8 mouse cellular contexts compared by ENCODE assay signal in genomic region chr7:110627099-110627482, GRCm38 (mm10). TPM values are rescaled to one million over a fixed set of nuclear protein-coding genes. Genes with fewer than 3 reads are reported as not detected.
DNase-seq lines count a peak whose midpoint lies in the region; ATAC-seq and TF ChIP-seq lines count a peak whose summit lies in the region.

No protein-coding gene starts in this region.

- peaks cover 37% of the 10 kb centered on the region for H3K27me3 ChIP-seq in kidney, embryonic 14.5 days (ENCODE audit: control insufficient read depth, insufficient read depth, low read length)
- no peaks in the 10 kb centered on the region for H3K27me3 ChIP-seq in heart, postnatal 0 days (ENCODE audit: control insufficient read depth, insufficient read depth, low read length)
- peaks cover 93% of the 10 kb centered on the region for H3K27me3 ChIP-seq in liver, embryonic 11.5 days (replicated peaks; ENCODE audit: control insufficient read depth, insufficient read depth, low read length)
- no peaks in the 10 kb centered on the region for H3K27me3 ChIP-seq in stomach, postnatal 0 days (ENCODE audit: control insufficient read depth, insufficient read depth, low read length)

- TF ChIP-seq EP300 in heart, postnatal 0 days (IDR thresholded peaks at IDR 0.05; ENCODE audit: low read depth): no peak
- TF ChIP-seq EP300 in stomach, postnatal 0 days (optimal IDR thresholded peaks at IDR 0.05): no peak

- H3K4me1 ChIP-seq in kidney, embryonic 14.5 days (ENCODE audit: control insufficient read depth, insufficient read depth, low read length): peaks cover 12% of the 10 kb centered on the region
- H3K4me1 ChIP-seq in brown adipose tissue, adult 24 weeks (ENCODE audit: control insufficient read depth, insufficient read depth, insufficient read length, low read length): peaks cover 2% of the 10 kb centered on the region; the same call in 1 of the 2 replicates
- H3K4me1 ChIP-seq in heart, postnatal 0 days (ENCODE audit: control insufficient read depth, insufficient read depth): peaks cover 44% of the 10 kb centered on the region
- peaks cover 4% of the 10 kb centered on the region; the same call in 1 of the 2 replicates for H3K4me1 ChIP-seq in liver, embryonic 11.5 days (replicated peaks; ENCODE audit: control insufficient read depth, insufficient read depth, low read length)
- peaks cover 15% of the 10 kb centered on the region for H3K4me1 ChIP-seq in stomach, postnatal 0 days (replicated peaks; ENCODE audit: control insufficient read depth, insufficient read depth)

- H3K4me3 ChIP-seq in kidney, embryonic 14.5 days (ENCODE audit: low read length): peak overlapping the region; percentile 48
- peak overlapping the region; percentile 70 for H3K4me3 ChIP-seq in brown adipose tissue, adult 24 weeks (ENCODE audit: insufficient read depth, low read depth, low read length)
- H3K4me3 ChIP-seq in heart, postnatal 0 days (ENCODE audit: low read depth, low read length): peak overlapping the region; percentile 64
- H3K4me3 ChIP-seq in liver, embryonic 11.5 days (ENCODE audit: low read depth, low read length): peak overlapping the region; percentile 46; the same call in 1 of the 2 replicates
- peak overlapping the region; percentile 54 for H3K4me3 ChIP-seq in stomach, postnatal 0 days (ENCODE audit: low read depth, low read length)

- DNase-seq in kidney, adult 8-10 months: no peak
- no peak for DNase-seq in heart, postnatal 0 days (ENCODE audit: low spot score)
- DNase-seq in liver, embryonic 11.5 days (ENCODE audit: low spot score): no peak
- no peak for DNase-seq in stomach, postnatal 0 days (ENCODE audit: low spot score)
- no peak for DNase-seq in natural killer cell, adult 2 months (ENCODE audit: low spot score in 2 of 2)
- DNase-seq in gastrocnemius, postnatal 25 days: no peak

- no peaks in the 10 kb centered on the region for H3K36me3 ChIP-seq in kidney, embryonic 14.5 days (ENCODE audit: control insufficient read depth, insufficient read depth, low read length)
- no peaks in the 10 kb centered on the region for H3K36me3 ChIP-seq in heart, postnatal 0 days (replicated peaks; ENCODE audit: control insufficient read depth, insufficient read depth, low read length)
- no peaks in the 10 kb centered on the region for H3K36me3 ChIP-seq in liver, embryonic 11.5 days (ENCODE audit: control insufficient read depth, insufficient read depth, low read length)
- H3K36me3 ChIP-seq in stomach, postnatal 0 days (ENCODE audit: control insufficient read depth, insufficient read depth, low read length): no peaks in the 10 kb centered on the region

- peak overlapping the region; percentile 83 for H3K4me2 ChIP-seq in kidney, embryonic 14.5 days (replicated peaks; ENCODE audit: low read depth, low read length)
- H3K4me2 ChIP-seq in heart, postnatal 0 days (ENCODE audit: low read depth, low read length): peak overlapping the region; percentile 94
- H3K4me2 ChIP-seq in liver, embryonic 11.5 days: peak overlapping the region; percentile 68
- H3K4me2 ChIP-seq in stomach, postnatal 0 days (replicated peaks; ENCODE audit: low read depth): peak overlapping the region; percentile 92

- no peak overlapping the region; the same call in 1 of the 2 replicates for H3K9ac ChIP-seq in kidney, embryonic 14.5 days (ENCODE audit: low read depth, low read length)
- peak overlapping the region; percentile 62; the same call in 1 of the 2 replicates for H3K9ac ChIP-seq in heart, postnatal 0 days (replicated peaks; ENCODE audit: low read depth, low read length)
- no peak overlapping the region for H3K9ac ChIP-seq in liver, embryonic 11.5 days (ENCODE audit: low read depth, low read length)
- H3K9ac ChIP-seq in stomach, postnatal 0 days (ENCODE audit: low read length): no peak overlapping the region; the same call in 1 of the 2 replicates

- no peak; the same call in 1 of the 2 replicates for TF ChIP-seq CTCF in heart, postnatal 0 days (IDR thresholded peaks at IDR 0.05; ENCODE audit: low read depth)
- TF ChIP-seq CTCF in stomach, postnatal 0 days (IDR thresholded peaks at IDR 0.05; ENCODE audit: low read depth): peak; percentile 50

- no peaks in the 10 kb centered on the region for H3K9me3 ChIP-seq in kidney, embryonic 14.5 days (ENCODE audit: control insufficient read depth, low read length)
- H3K9me3 ChIP-seq in heart, postnatal 0 days (replicated peaks; ENCODE audit: control insufficient read depth, low read length): no peaks in the 10 kb centered on the region
- H3K9me3 ChIP-seq in liver, embryonic 11.5 days (ENCODE audit: control insufficient read depth, low read length): no peaks in the 10 kb centered on the region
- H3K9me3 ChIP-seq in stomach, postnatal 0 days (ENCODE audit: control insufficient read depth, low read length): no peaks in the 10 kb centered on the region

- no peak for ATAC-seq in kidney, embryonic 14.5 days (ENCODE audit: low FRiP score, low TSS enrichment)
- no peak for ATAC-seq in heart, postnatal 0 days (ENCODE audit: insufficient read depth, low read depth)
- ATAC-seq in liver, embryonic 11.5 days (replicated peaks; ENCODE audit: low FRiP score): no peak
- no peak for ATAC-seq in stomach, postnatal 0 days (ENCODE audit: low FRiP score, low TSS enrichment)

- under 1% methylated on average over 12 of the region's 12 CpGs for WGBS in kidney, embryonic 14.5 days
- 3% methylated on average over 12 of the region's 12 CpGs for WGBS in heart, postnatal 0 days
- 3% methylated on average over 12 of the region's 12 CpGs for WGBS in liver, embryonic 11.5 days
- under 1% methylated on average over 12 of the region's 12 CpGs for WGBS in stomach, postnatal 0 days

- no peak overlapping the region for H3K27ac ChIP-seq in kidney, embryonic 14.5 days (ENCODE audit: low read depth, low read length)
- no peak overlapping the region for H3K27ac ChIP-seq in brown adipose tissue, adult 24 weeks (replicated peaks; ENCODE audit: low read depth, low read length)
- 0 out of 2 replicates have a peak overlapping the region, but pooled peaks have one; percentile 59 for H3K27ac ChIP-seq in heart, postnatal 0 days (ENCODE audit: low read depth)
- H3K27ac ChIP-seq in liver, embryonic 11.5 days (ENCODE audit: low read depth, low read length): no peak overlapping the region
- H3K27ac ChIP-seq in stomach, postnatal 0 days (replicated peaks): no peak overlapping the region

RNA-seq across cellular contexts. Expression of gene Adm, which starts 0.4 kb away (rescaled TPM):
- polyA plus RNA-seq in kidney, embryonic 14.5 days (2014; fragmentation: Nextera tagmentation; extraction: Ambion mirVana): 4.2 and 5.0 TPM in 2 replicates
- 2.2 and 3.5 TPM in 2 replicates for polyA plus RNA-seq in brown adipose tissue, adult 24 weeks (2012; ENCODE audit: insufficient read depth, insufficient read length, missing spikeins)
- 9.4 and 18.0 TPM in 2 replicates for total RNA-seq in heart, postnatal 0 days (2014; rRNA removed; ENCODE audit: low replicate concordance)
- 34.5 and 39.7 TPM in 2 replicates for polyA plus RNA-seq in heart, postnatal 0 days (2015; fragmentation: Nextera tagmentation; extraction: Ambion mirVana)
- polyA plus RNA-seq in liver, embryonic 11.5 days (2014; fragmentation: Nextera tagmentation; extraction: Ambion mirVana): 8.8 and 10.6 TPM in 2 replicates
- polyA plus RNA-seq in stomach, postnatal 0 days (2015; fragmentation: Nextera tagmentation; extraction: Ambion mirVana): 4.3 and 4.6 TPM in 2 replicates
- 1 to 10 TPM; 3.1 to 3.4 TPM for total RNA-seq in gastrocnemius, postnatal 25 days (2021)

RNA-seq across cellular contexts. Expression of gene Sbf2, which starts 12.4 kb away (rescaled TPM):
- 29.6 and 44.6 TPM in 2 replicates for polyA plus RNA-seq in kidney, embryonic 14.5 days (2014; fragmentation: Nextera tagmentation; extraction: Ambion mirVana)
- polyA plus RNA-seq in brown adipose tissue, adult 24 weeks (2012; ENCODE audit: insufficient read depth, insufficient read length, missing spikeins): 10.1 and 16.6 TPM in 2 replicates
- total RNA-seq in heart, postnatal 0 days (2014; rRNA removed; ENCODE audit: low replicate concordance): 56.9 and 64.6 TPM in 2 replicates
- 19.2 and 21.3 TPM in 2 replicates for polyA plus RNA-seq in heart, postnatal 0 days (2015; fragmentation: Nextera tagmentation; extraction: Ambion mirVana)
- polyA plus RNA-seq in liver, embryonic 11.5 days (2014; fragmentation: Nextera tagmentation; extraction: Ambion mirVana): 13.8 and 14.6 TPM in 2 replicates
- 14.8 and 14.9 TPM in 2 replicates for polyA plus RNA-seq in stomach, postnatal 0 days (2015; fragmentation: Nextera tagmentation; extraction: Ambion mirVana)
- 10 to 100 TPM; 11.2 to 12.4 TPM for total RNA-seq in gastrocnemius, postnatal 25 days (2021)
